Mouse (Mus musculus): Measurements from ENCODE around the gene Elavl1. TPM values are rescaled to one million over a fixed set of nuclear protein-coding genes. Genes with fewer than 3 reads are reported as not detected.

The Elavl1 gene
- total RNA-seq, 1 experiment from 2014 or later: 44.2 TPM

GRCm38 (mm10) chr8:4245061-4245460, 80.2 kb downstream of the Elavl1 start:
- no peak for ATAC-seq (replicated peaks; ENCODE audit: insufficient number of reproducible peaks, low FRiP score, low TSS enrichment, poor library complexity, severe bottlenecking)

GRCm38 (mm10) chr8:4239193-4239890, 85.9 kb downstream of the Elavl1 start:
- no peak; the same call in 1 of the 2 replicates for ATAC-seq (replicated peaks; ENCODE audit: insufficient number of reproducible peaks, low FRiP score, low TSS enrichment, poor library complexity, severe bottlenecking)

- peak; percentile 85 for ATAC-seq (replicated peaks; ENCODE audit: insufficient number of reproducible peaks, low FRiP score, low TSS enrichment, poor library complexity, severe bottlenecking)
Measured at GRCm38 (mm10) chr8:4238434-4239192, 86.6 kb downstream of the Elavl1 start, which contains the start of the genes Map2k7 and Gm49320. Map2k7 (plus strand) TSS chr8:4238740. Gm49320 (plus strand) TSS chr8:4238865.

- ATAC-seq (replicated peaks; ENCODE audit: insufficient number of reproducible peaks, low FRiP score, low TSS enrichment, poor library complexity, severe bottlenecking): peak; percentile 1; the same call in 1 of the 2 replicates
Measured at GRCm38 (mm10) chr8:4237814-4238433, 87.3 kb downstream of the Elavl1 start.

Other genes starting within 250 kb of the Elavl1 start
- not detected in 3 replicates for gene Cd209f, start 219.6 kb downstream of the Elavl1 start, total RNA-seq (2017)
- gene Cd209g, start 191.3 kb downstream of the Elavl1 start, total RNA-seq (2017): not detected in 3 replicates
- 3.0 to 14.6 TPM (median 7.6 TPM) in 3 replicates for gene Evi5l, start 158.8 kb downstream of the Elavl1 start, total RNA-seq (2017)
- 0.19 TPM in 1 of 3 replicates, not detected in the others for gene Prr36, start 108.0 kb downstream of the Elavl1 start, total RNA-seq (2017)
- 0.11 to 0.19 TPM in 2 of 3 replicates, not detected in the other for gene Lrrc8e, start 98.6 kb downstream of the Elavl1 start, total RNA-seq (2017)
- 42.6 to 60.0 TPM (median 43.3 TPM) in 3 replicates for gene Map2k7, start 86.7 kb downstream of the Elavl1 start, total RNA-seq (2017)
- not detected in 3 replicates for gene Gm49320, start 86.5 kb downstream of the Elavl1 start, total RNA-seq (2017)
- gene Tgfbr3l, start 77.2 kb downstream of the Elavl1 start, total RNA-seq (2017): 0.95 to 1.8 TPM (median 0.97 TPM) in 3 replicates
- gene Snapc2, start 72.3 kb downstream of the Elavl1 start, total RNA-seq (2017): 4.6 to 7.5 TPM (median 6.2 TPM) in 3 replicates
- 0.29 to 1.5 TPM in 2 of 3 replicates, not detected in the other for gene Ctxn1, start 66.1 kb downstream of the Elavl1 start, total RNA-seq (2017)
- 55.0 to 89.8 TPM (median 63.5 TPM) in 3 replicates for gene Timm44, start 49.5 kb downstream of the Elavl1 start, total RNA-seq (2017)
- gene Ccl25, start 203 bp downstream of the Elavl1 start, total RNA-seq (2017): 9.8 to 27.9 TPM (median 17.7 TPM) in 3 replicates
- 7.1 to 13.9 TPM (median 10.2 TPM) in 3 replicates for gene Cers4, start 167.6 kb upstream of the Elavl1 start, total RNA-seq (2017)

All from monocyte, adult 5-6 weeks (primary cell).